Mouse (Mus musculus) T-helper 2 cell (primary cell): ENCODE data around the gene Gm17455.

Experiments
- in situ Hi-C: fragments of 300-600 bp; cut with MboI, MseI; formaldehyde crosslinking; loops from one replicate; pipeline ENCODE4 v1.15.1; 2025; ENCODE audit warnings: high pct_unique_total_duplicates

Gm17455 gene

DNA sequence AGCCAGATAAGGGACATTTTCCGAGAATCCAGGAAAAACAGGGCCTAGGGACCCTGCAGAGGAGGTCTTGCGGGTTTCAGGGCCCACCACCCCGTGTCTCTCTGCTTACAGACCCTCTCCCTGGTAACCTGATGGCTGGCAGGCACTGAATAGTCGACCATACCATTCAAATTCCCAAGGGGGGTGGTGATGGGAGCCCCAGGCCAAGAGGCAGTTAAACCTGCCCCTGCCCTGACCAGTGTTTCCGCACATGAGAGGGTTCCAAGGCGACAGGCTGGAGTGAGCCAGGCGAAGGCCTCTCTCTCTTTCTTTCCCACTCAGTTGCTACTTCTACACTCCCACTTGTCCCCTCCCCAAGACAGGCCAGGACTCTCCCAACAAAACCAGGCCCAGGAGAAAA lies at the start of gene Gm17455:
Gene Gm17455, plus strand, starts transcription at position 278 of the 400 bp plus-strand sequence.
- in situ Hi-C loops = no loop called here

GRCm38 (mm10) chr10:60350077-60350804 lies 49.3 kb upstream of the Gm17455 start:
- in situ Hi-C loops = no loop called here

- in situ Hi-C loops = no loop called here
Measured at GRCm38 (mm10) chr10:60350805-60351167, 48.7 kb upstream of the Gm17455 start.

GRCm38 (mm10) chr10:60351248-60351647 lies 48.3 kb upstream of the Gm17455 start:
- in situ Hi-C loops = no loop called here

DNA sequence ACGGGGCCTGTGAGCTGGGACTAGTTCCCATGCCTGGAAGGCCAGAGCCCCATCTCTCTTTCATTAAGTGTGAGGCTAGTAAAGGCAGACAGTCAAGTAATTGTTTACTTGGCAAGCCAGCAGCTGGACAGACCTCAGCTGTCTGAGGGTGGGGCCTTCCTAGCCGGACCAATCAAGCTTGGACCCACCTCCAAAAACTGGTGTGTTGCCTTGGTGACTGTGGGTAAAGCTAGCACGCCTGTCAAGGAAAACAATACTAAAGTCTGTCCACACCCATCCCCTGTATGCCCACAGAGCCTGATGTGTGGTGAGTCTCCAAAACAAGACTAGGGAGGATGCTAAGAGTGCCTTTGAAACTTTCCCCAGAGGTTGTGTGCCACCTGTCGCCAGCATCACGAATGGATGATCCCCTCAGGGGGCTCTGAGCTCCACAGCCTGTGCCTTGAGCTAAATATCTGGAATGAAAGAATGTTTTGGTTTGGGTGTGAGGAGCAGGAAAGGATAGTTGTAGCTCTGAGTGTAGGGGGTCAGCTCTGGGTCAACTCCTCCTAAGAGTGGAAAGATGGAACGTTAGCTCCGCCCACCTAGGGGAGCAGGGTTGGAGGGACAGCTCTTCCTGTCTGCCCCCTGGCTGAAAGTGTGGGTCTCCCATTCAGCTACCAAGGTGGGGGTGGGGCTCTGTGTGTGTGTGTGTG lies 47.6 kb upstream of the Gm17455 start:
- in situ Hi-C loops = no loop called here

GRCm38 (mm10) chr10:60353241-60354002 lies 46.1 kb upstream of the Gm17455 start:
- in situ Hi-C loops = no loop called here

- in situ Hi-C loops = no loop called here
Measured at GRCm38 (mm10) chr10:60354003-60354325, 45.6 kb upstream of the Gm17455 start.

GRCm38 (mm10) chr10:60354881-60355677 lies 44.4 kb upstream of the Gm17455 start:
- in situ Hi-C loops = no loop called here

DNA sequence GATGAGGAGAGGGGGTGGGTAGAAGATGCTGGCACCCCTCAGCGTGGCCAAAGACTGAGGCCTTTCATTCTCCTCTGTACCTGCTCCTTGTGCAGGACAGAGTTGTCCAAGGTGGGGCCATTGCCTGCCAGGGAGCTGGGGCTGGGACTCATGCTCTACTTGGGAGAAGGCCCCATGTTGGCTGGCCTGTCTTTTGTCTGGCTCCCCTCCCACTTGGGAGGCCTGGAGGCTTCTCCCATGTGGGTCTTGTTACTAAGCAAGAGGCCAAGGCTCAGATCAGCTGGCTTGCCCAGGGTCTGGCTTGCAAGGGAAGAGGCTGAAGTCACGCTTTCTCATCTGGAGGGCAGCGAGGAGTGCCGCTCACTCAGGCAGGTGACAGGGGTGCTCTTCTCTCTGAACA lies 42.1 kb upstream of the Gm17455 start:
- in situ Hi-C loops = no loop called here

DNA sequence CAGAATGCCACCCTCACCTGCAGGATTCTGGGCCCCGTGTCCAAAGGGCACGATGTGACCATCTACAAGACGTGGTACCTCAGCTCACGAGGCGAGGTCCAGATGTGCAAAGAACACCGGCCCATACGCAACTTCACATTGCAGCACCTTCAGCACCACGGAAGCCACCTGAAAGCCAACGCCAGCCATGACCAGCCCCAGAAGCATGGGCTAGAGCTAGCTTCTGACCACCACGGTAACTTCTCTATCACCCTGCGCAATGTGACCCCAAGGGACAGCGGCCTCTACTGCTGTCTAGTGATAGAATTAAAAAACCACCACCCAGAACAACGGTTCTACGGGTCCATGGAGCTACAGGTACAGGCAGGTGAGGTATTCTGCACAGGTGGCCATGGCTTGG lies 41.6 kb upstream of the Gm17455 start:
- in situ Hi-C loops = no loop called here

DNA sequence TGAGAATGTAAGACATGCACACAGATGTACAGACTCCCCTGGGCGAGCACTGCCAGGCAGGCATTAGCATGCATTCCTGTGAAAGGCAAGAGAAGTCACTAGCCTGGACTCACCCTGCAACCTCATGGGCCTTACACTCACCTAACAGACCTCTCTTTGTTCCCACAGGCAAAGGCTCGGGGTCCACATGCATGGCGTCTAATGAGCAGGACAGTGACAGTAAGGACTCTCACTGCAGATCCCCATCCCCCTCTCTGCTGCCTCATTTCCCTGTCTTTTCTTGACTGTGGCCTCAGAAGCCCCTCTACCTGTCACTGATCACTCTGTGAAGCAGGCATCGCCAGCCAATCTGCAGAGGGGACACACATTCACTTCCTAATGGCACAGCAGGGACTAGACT lies 40.8 kb upstream of the Gm17455 start:
- in situ Hi-C loops = no loop called here

DNA sequence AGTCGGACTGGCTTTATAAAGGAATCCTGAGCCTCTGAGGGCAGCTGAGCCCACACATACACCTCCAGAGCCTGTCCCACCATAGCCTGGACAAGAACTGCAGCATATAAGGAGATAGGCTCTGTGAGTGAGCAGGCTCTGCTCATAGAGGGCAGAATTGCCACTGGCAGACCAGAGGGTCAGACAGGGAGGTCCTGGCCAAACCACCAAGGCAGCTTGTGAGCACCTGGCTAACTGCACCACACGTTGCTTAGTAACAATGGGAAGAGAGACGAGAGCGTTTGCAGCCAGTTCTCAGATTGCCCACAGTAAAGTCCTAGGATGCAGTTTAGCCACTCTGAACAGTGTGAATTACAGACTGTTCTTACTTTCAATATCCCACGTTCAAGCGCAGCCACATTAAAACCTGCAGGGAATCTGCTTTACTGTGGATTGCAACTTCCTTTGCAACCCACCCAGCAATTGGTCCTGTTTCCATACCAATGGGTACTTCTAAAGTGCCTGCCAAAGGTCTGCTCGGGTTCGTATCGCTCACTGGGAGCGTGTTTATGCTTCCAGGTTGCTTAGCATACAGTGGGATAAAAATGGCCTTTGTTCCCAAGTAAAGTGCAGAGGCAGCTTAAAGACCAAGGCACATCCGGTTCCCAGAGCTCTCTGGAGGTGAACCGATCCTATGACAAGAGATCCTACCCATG lies 37.8 kb upstream of the Gm17455 start:
- in situ Hi-C loops = no loop called here

DNA sequence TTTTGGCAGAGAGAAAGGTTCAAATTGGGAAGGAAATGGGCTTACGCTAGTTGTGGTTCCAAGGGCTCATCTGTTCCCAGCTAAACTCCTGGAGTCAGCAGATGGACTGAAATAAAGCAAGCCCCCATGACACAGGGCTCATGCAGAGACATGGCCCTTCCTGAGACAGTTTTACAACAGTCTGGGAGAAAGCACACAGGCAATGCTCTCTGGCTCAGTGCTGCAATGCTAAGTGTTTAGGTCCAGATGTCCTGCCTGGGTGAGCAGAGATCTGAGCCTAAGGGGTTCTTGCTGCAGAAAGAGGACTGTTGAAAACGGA lies 37.3 kb upstream of the Gm17455 start:
- in situ Hi-C loops = no loop called here

- in situ Hi-C loops = no loop called here
Measured at GRCm38 (mm10) chr10:60363426-60363825, 36.1 kb upstream of the Gm17455 start.

- in situ Hi-C loops = no loop called here
Measured at GRCm38 (mm10) chr10:60367145-60367544, 32.4 kb upstream of the Gm17455 start.

- in situ Hi-C loops = no loop called here
Measured at GRCm38 (mm10) chr10:60367904-60368303, 31.6 kb upstream of the Gm17455 start.

- in situ Hi-C loops = no loop called here
Measured at GRCm38 (mm10) chr10:60369405-60369804, 30.1 kb upstream of the Gm17455 start.

DNA sequence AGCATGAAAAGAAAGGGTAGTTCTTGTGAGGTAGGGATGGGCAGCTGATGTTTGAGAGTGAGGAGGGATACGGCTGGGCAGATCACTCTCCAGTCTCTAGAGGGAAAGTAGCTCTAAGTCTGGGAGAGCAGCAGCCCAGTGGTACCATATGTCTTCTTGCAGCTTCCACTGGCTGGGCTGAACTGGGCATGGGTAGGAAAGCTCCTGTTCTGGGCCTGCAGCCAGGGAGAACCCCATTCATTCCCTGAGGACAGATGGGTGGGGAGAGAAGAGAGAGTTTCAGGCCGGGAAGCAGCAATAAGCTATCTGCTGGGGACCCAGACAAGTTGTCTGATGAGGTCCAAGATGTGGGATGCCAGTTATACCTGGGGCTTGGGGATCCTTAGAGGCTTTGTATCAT lies 29.4 kb upstream of the Gm17455 start:
- in situ Hi-C loops = no loop called here

GRCm38 (mm10) chr10:60370601-60371061 lies 28.9 kb upstream of the Gm17455 start:
- in situ Hi-C loops = no loop called here

DNA sequence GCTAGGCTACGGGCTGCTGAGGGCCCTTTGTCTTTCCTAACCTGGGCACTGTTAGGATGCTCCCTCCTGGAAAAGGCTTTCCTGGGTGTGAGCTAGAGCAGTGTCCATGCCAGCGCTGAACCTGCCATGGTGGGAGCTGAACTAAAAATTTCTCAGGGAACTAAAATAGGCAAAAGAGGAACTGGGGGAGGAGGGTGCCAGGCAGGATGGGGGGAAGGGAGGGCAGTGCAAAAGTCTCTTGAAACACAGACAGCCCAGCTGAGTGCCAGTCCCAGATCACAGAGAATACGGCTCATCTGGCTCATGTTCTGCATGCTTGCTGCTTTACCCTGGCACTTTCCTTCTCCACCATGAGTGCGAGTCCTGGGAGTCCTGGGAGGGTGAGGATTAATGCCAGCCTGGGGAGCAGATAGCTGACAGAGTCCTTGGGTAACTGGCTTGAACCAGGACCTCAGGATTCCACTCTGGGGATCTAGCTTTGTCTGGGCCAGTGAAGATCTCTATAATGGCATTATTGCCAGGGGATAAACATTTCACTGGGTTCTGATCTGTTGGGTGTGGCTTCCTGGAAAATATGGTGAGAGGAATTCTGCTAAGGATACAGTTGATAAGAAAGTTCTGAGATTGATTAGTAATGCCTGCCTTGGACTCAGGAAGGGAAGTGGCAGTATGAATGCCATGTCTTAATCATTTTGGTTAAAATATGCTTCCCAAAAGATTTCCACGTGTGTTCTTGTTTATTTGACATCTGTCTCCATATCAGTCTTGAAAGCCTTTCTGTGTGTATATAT lies 27.7 kb upstream of the Gm17455 start:
- in situ Hi-C loops = no loop called here

DNA sequence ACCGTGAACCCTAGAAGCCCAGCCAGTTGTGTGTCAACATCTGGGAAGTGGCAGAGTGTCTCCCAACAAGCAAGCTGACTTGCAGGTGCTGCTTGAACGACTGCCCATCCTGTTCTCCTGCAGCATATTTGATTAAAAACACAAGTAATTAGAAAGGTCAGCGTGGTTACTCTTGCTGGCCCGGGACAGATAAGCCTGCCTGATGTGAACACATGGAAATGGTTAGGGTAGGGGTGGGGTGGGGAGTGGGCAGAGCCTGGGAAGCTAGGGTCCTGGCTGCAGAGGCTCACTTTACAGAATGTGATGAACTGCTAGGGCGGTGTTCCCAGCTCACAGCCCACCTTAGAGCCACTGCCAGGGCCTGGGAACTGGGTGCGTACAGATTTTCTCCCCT lies 26.0 kb upstream of the Gm17455 start:
- in situ Hi-C loops = no loop called here
